Mouse (Mus musculus): Measurements from ENCODE around the gene I0C0044D17Rik.

DNA sequence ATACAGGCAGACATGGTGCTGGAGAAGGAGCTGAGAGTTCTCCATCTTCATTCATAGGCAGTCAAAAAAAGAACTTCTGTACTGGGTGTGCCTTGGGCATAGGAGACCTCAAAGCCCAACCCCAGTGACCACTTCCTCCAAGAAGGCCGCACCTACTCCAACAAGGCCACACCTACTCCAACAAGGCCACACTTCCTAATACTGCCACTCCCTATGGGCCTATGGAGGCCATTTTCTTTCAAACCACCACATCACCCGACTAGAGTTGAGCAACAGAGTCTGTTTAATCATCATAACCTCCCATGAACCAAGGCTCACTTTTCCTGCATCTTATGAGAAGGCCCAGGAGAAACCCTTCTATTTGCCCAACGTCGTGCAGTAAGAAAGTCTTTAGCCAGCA lies 21.6 kb upstream of the I0C0044D17Rik start:
- TF ChIP-seq MAFK (IDR thresholded peaks at IDR 0.05; ENCODE audit: insufficient read depth, low read depth, low read length) = no peak
- no peak for TF ChIP-seq ZNF384 (IDR thresholded peaks at IDR 0.05; ENCODE audit: low read depth, low read length)
- TF ChIP-seq CHD2 (IDR thresholded peaks at IDR 0.05; ENCODE audit: low read depth, low read length) = no peak

Data from ES-E14 (cell line).